Mouse (Mus musculus) brown adipose tissue, adult 24 weeks (tissue): ENCODE data around the gene Arl1. TPM values are rescaled to one million over a fixed set of nuclear protein-coding genes. Genes with fewer than 3 reads are reported as not detected.

Experiments used
- H3K27ac ChIP-seq: fragments of 200-500 bp; replicated peaks from 2 replicates; pipeline ENCODE4 v1.5.1; 2012; ENCODE audit warnings: low read depth, mild to moderate bottlenecking, low read length
- H3K4me1 ChIP-seq: fragments of 200-500 bp; 2 replicates; pipeline ENCODE4 v1.6.1; 2012; ENCODE audit warnings: low read length, mixed read lengths; ENCODE audit not compliant: control insufficient read depth, insufficient read depth, insufficient read length
- H3K4me3 ChIP-seq: fragments of 200-500 bp; 2 replicates; pipeline ENCODE4 v1.5.1; 2012; ENCODE audit warnings: low read depth, mild to moderate bottlenecking, low read length, moderate library complexity; ENCODE audit not compliant: insufficient read depth
- polyA plus RNA-seq: library from polyadenylated mRNA; stranded (reverse); fragments of >200 nt; gene quantifications from 2 replicates; pipeline ENCODE4 v1.2.4, GENCODE M21; 2012; ENCODE audit not compliant: missing spikeins, insufficient read depth, insufficient read length

Arl1 gene
- polyA plus RNA-seq, 1 experiment: 95.2 TPM

GRCm38 (mm10) chr10:88784513-88784931 lies 53.9 kb downstream of the Arl1 start:
- H3K4me1 ChIP-seq: no peaks in the 10 kb centered on the region
- no peak overlapping the region for H3K27ac ChIP-seq
- H3K4me3 ChIP-seq: no peak overlapping the region

GRCm38 (mm10) chr10:88793671-88794070 lies 63.0 kb downstream of the Arl1 start:
- no peaks in the 10 kb centered on the region for H3K4me1 ChIP-seq
- no peak overlapping the region for H3K4me3 ChIP-seq
- no peak overlapping the region for H3K27ac ChIP-seq

Other genes with a start within 250 kb of the Arl1 start
- 1,269 and 2,124 TPM in 2 replicates for gene Chpt1, start 226.8 kb upstream of the Arl1 start, polyA plus RNA-seq
- 18.9 and 27.6 TPM in 2 replicates for gene Mybpc1, start 125.7 kb upstream of the Arl1 start, polyA plus RNA-seq
- not detected in 2 replicates for gene Spic, start 45.8 kb upstream of the Arl1 start, polyA plus RNA-seq
- 4.4 and 5.6 TPM in 2 replicates for gene Utp20, start 95.9 kb downstream of the Arl1 start, polyA plus RNA-seq
- gene Slc5a8, start 155.1 kb downstream of the Arl1 start, polyA plus RNA-seq: not detected in 2 replicates